Mouse (Mus musculus) embryonic facial prominence, embryonic 13.5 days (tissue): ENCODE data around the gene Erc1. TPM values are rescaled to one million over a fixed set of nuclear protein-coding genes. Genes with fewer than 3 reads are reported as not detected.

Experiments used
- ATAC-seq: fragments of 200-750 bp; cut with Nextera tagmentation; 2 replicates; pipeline ENCODE4 v1.8.0; 2017; ENCODE audit warnings: low read depth; ENCODE audit not compliant: insufficient number of reproducible peaks, insufficient read depth, low FRiP score, low TSS enrichment
- H3K27ac ChIP-seq: fragments of 300-500 bp; sonication (generic); 2 replicates; pipeline ENCODE4 v1.5.1; 2015; ENCODE audit warnings: moderate library complexity, mild to moderate bottlenecking, inconsistent platforms
- H3K27me3 ChIP-seq: fragments of 300-500 bp; sonication (generic); 2 replicates; pipeline ENCODE4 v1.6.1; 2015; ENCODE audit warnings: mild to moderate bottlenecking, inconsistent platforms
- H3K36me3 ChIP-seq: fragments of 300-500 bp; sonication (generic); 2 replicates; pipeline ENCODE4 v1.6.1; 2015; ENCODE audit warnings: mild to moderate bottlenecking, inconsistent platforms
- H3K4me1 ChIP-seq: fragments of 300-500 bp; sonication (generic); 2 replicates; pipeline ENCODE4 v1.6.1; 2015; ENCODE audit warnings: inconsistent platforms
- H3K4me2 ChIP-seq: fragments of 300-500 bp; sonication (generic); 2 replicates; pipeline ENCODE4 v1.6.1; 2015; ENCODE audit warnings: moderate library complexity, mild to moderate bottlenecking, inconsistent platforms
- H3K4me3 ChIP-seq: fragments of 300-500 bp; sonication (generic); 2 replicates; pipeline ENCODE4 v1.5.1; 2015; ENCODE audit warnings: mild to moderate bottlenecking, inconsistent platforms
- H3K9ac ChIP-seq: fragments of 300-500 bp; sonication (generic); 2 replicates; pipeline ENCODE4 v1.6.1; 2015; ENCODE audit warnings: mild to moderate bottlenecking, inconsistent platforms
- H3K9me3 ChIP-seq: fragments of 300-500 bp; sonication (generic); 2 replicates; pipeline ENCODE4 v1.6.1; 2016; ENCODE audit warnings: inconsistent platforms
- WGBS: fragments of 180-500 bp; shearing (Covaris S2); methylation state at CpG from one replicate; pipeline ENCODE4 v1.1.7; 2015; ENCODE audit warnings: mixed read lengths; 5-methylcytosine and 5-hydroxymethylcytosine counted together
- polyA plus RNA-seq: library from polyadenylated mRNA; unstranded; fragments of >200 nt; fragmentation: Nextera tagmentation; extraction: Ambion mirVana; gene quantifications from 2 replicates; pipeline ENCODE4 v1.2.1, GENCODE M21; 2015

Gene Erc1
- polyA plus RNA-seq, 1 experiment from 2014 or later: 27.6 TPM

- peaks cover 39% of the 10 kb centered on the region for H3K36me3 ChIP-seq
- WGBS: 84% methylated on average over 7 of the region's 7 CpGs
- H3K27me3 ChIP-seq: no peaks in the 10 kb centered on the region
- H3K9me3 ChIP-seq: no peaks in the 10 kb centered on the region
- H3K4me1 ChIP-seq: no peaks in the 10 kb centered on the region
- ATAC-seq: no peak
- no peak overlapping the region for H3K27ac ChIP-seq
- no peak overlapping the region for H3K4me3 ChIP-seq
- H3K4me2 ChIP-seq: no peak overlapping the region
- no peak overlapping the region for H3K9ac ChIP-seq
Measured at GRCm38 (mm10) chr6:119749093-119749635, 98.8 kb downstream of the Erc1 start.

- H3K36me3 ChIP-seq: peaks cover 24% of the 10 kb centered on the region
- no peak overlapping the region for H3K4me2 ChIP-seq
- H3K27ac ChIP-seq: no peak overlapping the region
- WGBS: 81% methylated on average over 2 of the region's 2 CpGs
- H3K27me3 ChIP-seq: no peaks in the 10 kb centered on the region
- H3K9me3 ChIP-seq: no peaks in the 10 kb centered on the region
- no peak overlapping the region for H3K9ac ChIP-seq
- no peak overlapping the region for H3K4me3 ChIP-seq
- H3K4me1 ChIP-seq: no peaks in the 10 kb centered on the region
- ATAC-seq: no peak
Measured at GRCm38 (mm10) chr6:119741861-119742260, 106.1 kb downstream of the Erc1 start.

GRCm38 (mm10) chr6:119740541-119740940 lies 107.4 kb downstream of the Erc1 start:
- H3K9ac ChIP-seq: no peak overlapping the region
- no peaks in the 10 kb centered on the region for H3K9me3 ChIP-seq
- ATAC-seq: no peak
- no peak overlapping the region for H3K4me2 ChIP-seq
- no peaks in the 10 kb centered on the region for H3K27me3 ChIP-seq
- H3K4me3 ChIP-seq: no peak overlapping the region
- WGBS: 89% methylated on average over 3 of the region's 3 CpGs
- H3K4me1 ChIP-seq: no peaks in the 10 kb centered on the region
- H3K27ac ChIP-seq: no peak overlapping the region
- peaks cover 24% of the 10 kb centered on the region for H3K36me3 ChIP-seq

- H3K4me2 ChIP-seq: no peak overlapping the region
- peaks cover 24% of the 10 kb centered on the region for H3K36me3 ChIP-seq
- H3K27me3 ChIP-seq: no peaks in the 10 kb centered on the region
- no peak overlapping the region for H3K4me3 ChIP-seq
- no peak for ATAC-seq
- 93% methylated on average over 4 of the region's 4 CpGs for WGBS
- no peak overlapping the region for H3K27ac ChIP-seq
- no peak overlapping the region for H3K9ac ChIP-seq
- no peaks in the 10 kb centered on the region for H3K9me3 ChIP-seq
- no peaks in the 10 kb centered on the region for H3K4me1 ChIP-seq
Measured at GRCm38 (mm10) chr6:119738638-119739375, 109.2 kb downstream of the Erc1 start.

GRCm38 (mm10) chr6:119737716-119738115 lies 110.3 kb downstream of the Erc1 start:
- no peaks in the 10 kb centered on the region for H3K4me1 ChIP-seq
- no peak for ATAC-seq
- no peak overlapping the region for H3K4me2 ChIP-seq
- H3K9me3 ChIP-seq: no peaks in the 10 kb centered on the region
- no peak overlapping the region for H3K9ac ChIP-seq
- no peaks in the 10 kb centered on the region for H3K27me3 ChIP-seq
- 93% methylated on average over 4 of the region's 4 CpGs for WGBS
- no peak overlapping the region for H3K4me3 ChIP-seq
- H3K27ac ChIP-seq: no peak overlapping the region
- H3K36me3 ChIP-seq: peaks cover 18% of the 10 kb centered on the region

GRCm38 (mm10) chr6:119735937-119736336 lies 112.0 kb downstream of the Erc1 start:
- Histone ChIP-seq H3K4me2 (no peak overlapping the region), H3K27me3 (no peaks in the 10 kb centered on the region), H3K36me3 (peaks cover 7% of the 10 kb centered on the region), H3K9me3 (no peaks in the 10 kb centered on the region), H3K4me1 (no peaks in the 10 kb centered on the region), H3K9ac (no peak overlapping the region), H3K4me3 (no peak overlapping the region), H3K27ac (no peak overlapping the region)
- 89% methylated on average over 2 of the region's 2 CpGs for WGBS
- no peak for ATAC-seq

GRCm38 (mm10) chr6:119731155-119731554 lies 116.8 kb downstream of the Erc1 start:
- H3K9ac ChIP-seq: no peak overlapping the region
- no peak overlapping the region for H3K4me3 ChIP-seq
- H3K27ac ChIP-seq: no peak overlapping the region
- no peak for ATAC-seq
- H3K4me1 ChIP-seq: no peaks in the 10 kb centered on the region
- no peak overlapping the region for H3K4me2 ChIP-seq
- H3K36me3 ChIP-seq: peaks cover 8% of the 10 kb centered on the region; the same call in 1 of the 2 replicates
- H3K9me3 ChIP-seq: no peaks in the 10 kb centered on the region
- WGBS: 95% methylated on average over 2 of the region's 2 CpGs
- H3K27me3 ChIP-seq: no peaks in the 10 kb centered on the region

GRCm38 (mm10) chr6:119715234-119715633 lies 132.7 kb downstream of the Erc1 start:
- Histone ChIP-seq H3K9ac (no peak overlapping the region), H3K27ac (no peak overlapping the region), H3K4me3 (no peak overlapping the region), H3K4me2 (no peak overlapping the region), H3K36me3 (peaks cover 11% of the 10 kb centered on the region), H3K27me3 (no peaks in the 10 kb centered on the region), H3K4me1 (no peaks in the 10 kb centered on the region), H3K9me3 (no peaks in the 10 kb centered on the region)
- ATAC-seq: no peak
- 95% methylated on average over 2 of the region's 2 CpGs for WGBS

GRCm38 (mm10) chr6:119713961-119714360 lies 134.0 kb downstream of the Erc1 start:
- H3K4me1 ChIP-seq: no peaks in the 10 kb centered on the region
- H3K36me3 ChIP-seq: peaks cover 11% of the 10 kb centered on the region
- no peak overlapping the region for H3K27ac ChIP-seq
- 80% methylated on average over 2 of the region's 2 CpGs for WGBS
- H3K4me2 ChIP-seq: no peak overlapping the region
- no peak overlapping the region for H3K9ac ChIP-seq
- no peak overlapping the region for H3K4me3 ChIP-seq
- no peaks in the 10 kb centered on the region for H3K27me3 ChIP-seq
- ATAC-seq: no peak
- H3K9me3 ChIP-seq: no peaks in the 10 kb centered on the region

- H3K4me2 ChIP-seq: no peak overlapping the region
- H3K36me3 ChIP-seq: peaks cover 11% of the 10 kb centered on the region
- H3K4me1 ChIP-seq: no peaks in the 10 kb centered on the region
- no peak overlapping the region for H3K4me3 ChIP-seq
- no peak for ATAC-seq
- no peak overlapping the region for H3K9ac ChIP-seq
- H3K27ac ChIP-seq: no peak overlapping the region
- H3K27me3 ChIP-seq: no peaks in the 10 kb centered on the region
- WGBS: 65% methylated on average over 1 of the region's 1 CpGs
- H3K9me3 ChIP-seq: no peaks in the 10 kb centered on the region
Measured at GRCm38 (mm10) chr6:119712486-119712885, 135.5 kb downstream of the Erc1 start.

- Histone ChIP-seq H3K27me3 (no peaks in the 10 kb centered on the region), H3K4me1 (no peaks in the 10 kb centered on the region), H3K27ac (no peak overlapping the region), H3K4me3 (no peak overlapping the region), H3K4me2 (no peak overlapping the region), H3K36me3 (peaks cover 13% of the 10 kb centered on the region), H3K9me3 (no peaks in the 10 kb centered on the region), H3K9ac (no peak overlapping the region)
- 73% methylated on average over 8 of the region's 8 CpGs for WGBS
- ATAC-seq: no peak
Measured at GRCm38 (mm10) chr6:119711649-119712305, 136.2 kb downstream of the Erc1 start.

GRCm38 (mm10) chr6:119709552-119709951 lies 138.4 kb downstream of the Erc1 start:
- Histone ChIP-seq H3K36me3 (peaks cover 13% of the 10 kb centered on the region), H3K4me1 (no peaks in the 10 kb centered on the region), H3K27ac (no peak overlapping the region), H3K27me3 (no peaks in the 10 kb centered on the region), H3K9ac (no peak overlapping the region), H3K4me2 (no peak overlapping the region), H3K4me3 (no peak overlapping the region), H3K9me3 (no peaks in the 10 kb centered on the region)
- no peak for ATAC-seq
